Mouse (Mus musculus) CH12.LX (cell line): ENCODE results near the gene Sf3a2.

Experiments used
- CTCF ChIP-seq, 2 experiments: IDR thresholded peaks in 1 of 2; conservative IDR thresholded peaks in 1 of 2; 2 replicates each; pipeline ENCODE4 v1.5.1; 2011 to 2012; ENCODE audit warnings: low read depth in 2 of 2, low read length in 2 of 2, improper control_type of control experiment in 1 of 2, inconsistent platforms in 1 of 2, mild to moderate bottlenecking in 1 of 2, moderate library complexity in 1 of 2
- NELFE ChIP-seq: IDR thresholded peaks from 2 replicates; pipeline ENCODE4 v1.6.1; 2011; ENCODE audit warnings: low read depth, low read length, improper control_type of control experiment
- NRF1 ChIP-seq: IDR thresholded peaks from 2 replicates; pipeline ENCODE4 v1.6.1; 2014; ENCODE audit warnings: low read depth, mild to moderate bottlenecking, inconsistent platforms, low read length, improper control_type of control experiment, moderate library complexity
- RAD21 ChIP-seq: IDR thresholded peaks from 2 replicates; pipeline ENCODE4 v1.6.1; 2011; ENCODE audit warnings: low read depth, mild to moderate bottlenecking, low read length, improper control_type of control experiment, moderate library complexity

DNA sequence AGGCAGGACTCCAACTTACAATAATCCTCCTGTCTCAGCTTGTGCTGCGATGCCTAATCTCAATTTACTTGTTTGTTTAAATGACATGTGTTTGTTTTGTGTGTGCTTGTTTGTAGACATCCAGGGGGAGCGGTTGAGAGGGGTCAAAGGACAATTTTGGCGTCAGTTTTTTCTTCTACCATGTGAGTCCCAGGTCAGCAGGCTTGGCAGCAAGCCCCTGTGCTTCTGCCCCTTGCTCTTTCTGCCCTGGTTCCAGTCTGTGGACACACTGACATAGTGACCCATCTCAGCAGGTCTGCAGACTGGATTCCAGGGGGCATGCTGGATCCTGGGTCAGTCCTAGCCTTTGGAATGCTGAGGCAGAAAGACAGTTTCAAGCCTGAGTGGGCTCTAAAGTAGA is 21.4 kb downstream of the Sf3a2 start:
- TF ChIP-seq CTCF (conservative IDR thresholded peaks at IDR 0.05 in 1 of 2, IDR thresholded peaks at IDR 0.05 in 1 of 2; ENCODE audit: low read depth in 2 of 2, low read length in 2 of 2), result no peak
- no peak for TF ChIP-seq NELFE
- no peak for TF ChIP-seq RAD21
- no peak for TF ChIP-seq NRF1
